Mouse (Mus musculus) CD8-positive naive resting alpha-beta T cell, adult 57 days (primary cell): ENCODE results near the gene Msgn1. TPM values are rescaled to one million over a fixed set of nuclear protein-coding genes. Genes with fewer than 3 reads are reported as not detected.

Source experiments
- total RNA-seq: library from RNA; stranded (reverse); gene quantifications from one replicate; pipeline ENCODE4 v1.2.4, GENCODE M21; 2023

Msgn1 gene
- total RNA-seq = not detected

DNA sequence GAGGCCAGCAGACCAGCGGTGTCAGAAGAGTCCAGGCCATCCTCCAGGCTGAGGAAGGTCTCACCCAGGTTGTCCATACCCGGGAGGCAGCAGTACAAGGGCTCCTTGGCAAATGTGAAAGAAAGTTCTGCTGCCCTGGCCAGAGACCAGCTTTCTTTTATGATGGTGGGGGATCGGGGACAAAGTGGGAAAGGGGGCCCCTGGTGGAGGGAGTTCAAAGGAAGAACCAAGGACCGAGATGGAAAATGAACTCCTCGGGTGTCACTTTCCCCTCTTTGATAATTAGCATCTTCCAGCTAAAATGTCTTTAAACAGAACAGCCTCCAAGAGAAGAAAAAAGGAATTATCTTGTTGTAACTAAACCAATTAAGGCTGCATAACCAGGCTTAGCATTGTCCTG is at the start of gene Msgn1:
Gene Msgn1 (minus strand): TSS at position 101 of the 400 bp plus-strand sequence.

Other genes with a start within 250 kb of the Msgn1 start
- gene Kcns3, start 57.9 kb downstream of the Msgn1 start, total RNA-seq = not detected
- gene Gen1, start 56.8 kb upstream of the Msgn1 start, total RNA-seq = 4.7 TPM
- gene Smc6, start 56.9 kb upstream of the Msgn1 start, total RNA-seq = 137 TPM
- gene Vsnl1, start 227.6 kb upstream of the Msgn1 start, total RNA-seq = not detected
- gene Rad51ap2, start 247.1 kb upstream of the Msgn1 start, total RNA-seq = not detected